Mouse (Mus musculus): ENCODE results near the gene Nodal. TPM values are rescaled to one million over a fixed set of nuclear protein-coding genes. Genes with fewer than 3 reads are reported as not detected.
"Not testable (repeated sequence)": the region's sequence is repeated elsewhere in the genome, so short reads cannot be mapped to it uniquely, and the experiment has no call there.

The Nodal gene
- polyA plus RNA-seq, 1 experiment from 2014 or later, result 0.12 TPM

- peak within 1 kb of the TSS; percentile 94 for H3K9ac ChIP-seq (replicated peaks; ENCODE audit: low read depth, low read length)
- 0% methylated on average over 36 of the region's 36 CpGs for WGBS
- no peaks in the 10 kb centered on the region for H3K36me3 ChIP-seq (ENCODE audit: control insufficient read depth, insufficient read depth, low read length)
- H3K9me3 ChIP-seq (ENCODE audit: control insufficient read depth, low read length), result no peaks in the 10 kb centered on the region
- H3K4me1 ChIP-seq (ENCODE audit: control insufficient read depth, insufficient read depth, low read length), result peaks cover 19% of the 10 kb centered on the region; the same call in 1 of the 2 replicates
- peak within 1 kb of the TSS; percentile 99 for H3K4me3 ChIP-seq (ENCODE audit: low read depth, low read length)
- no peaks in the 10 kb centered on the region for H3K27me3 ChIP-seq (ENCODE audit: control insufficient read depth, insufficient read depth, low read length)
- ATAC-seq (ENCODE audit: low read depth), result peak; percentile 98
- peak within 1 kb of the TSS; percentile 56 for H3K4me2 ChIP-seq (ENCODE audit: low read depth, low read length)
- H3K27ac ChIP-seq (ENCODE audit: low read depth, low read length), result peak within 1 kb of the TSS; percentile 86
Observed at GRCm38 (mm10) chr10:61452645-61453044, 34.9 kb downstream of the Nodal start, which contains the start of gene Eif4ebp2. TSS of gene Eif4ebp2 (minus strand) at chr10:61452661.

GRCm38 (mm10) chr10:61453171-61453570 lies 35.4 kb downstream of the Nodal start:
- not testable (repeated sequence) for ATAC-seq (ENCODE audit: low read depth); H3K36me3 ChIP-seq (ENCODE audit: control insufficient read depth, insufficient read depth, low read length); H3K9ac ChIP-seq (replicated peaks; ENCODE audit: low read depth, low read length); H3K9me3 ChIP-seq (ENCODE audit: control insufficient read depth, low read length); H3K4me3 ChIP-seq (ENCODE audit: low read depth, low read length); H3K27me3 ChIP-seq (ENCODE audit: control insufficient read depth, insufficient read depth, low read length); H3K27ac ChIP-seq (ENCODE audit: low read depth, low read length); H3K4me2 ChIP-seq (ENCODE audit: low read depth, low read length)
- 82% methylated on average over 3 of the region's 3 CpGs for WGBS
- H3K4me1 ChIP-seq (ENCODE audit: control insufficient read depth, insufficient read depth, low read length), result peaks cover 15% of the 10 kb centered on the region; the same call in 1 of the 2 replicates

DNA sequence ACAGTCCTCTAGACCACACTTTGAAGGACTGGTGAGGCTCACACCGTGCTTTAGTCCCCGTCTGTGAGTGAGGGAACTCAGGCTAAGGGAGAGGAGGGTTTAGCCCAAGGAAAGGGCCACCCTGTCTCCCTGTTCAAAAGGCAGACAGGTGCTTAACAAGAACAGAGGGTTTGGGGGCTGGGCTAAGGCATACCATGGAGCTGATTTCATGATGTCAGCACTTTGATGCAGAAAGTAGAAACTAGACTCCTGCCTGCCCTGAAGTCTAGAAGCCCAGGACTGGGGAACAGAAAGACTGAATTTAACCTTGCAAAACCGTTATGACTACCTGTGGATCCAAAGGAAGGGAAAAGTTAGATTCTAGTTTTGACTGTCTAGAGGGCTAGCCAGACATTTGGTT lies 39.4 kb downstream of the Nodal start:
- WGBS, result 57% methylated on average over 3 of the region's 3 CpGs
- no peaks in the 10 kb centered on the region for H3K4me1 ChIP-seq (ENCODE audit: control insufficient read depth, insufficient read depth, low read length)

DNA sequence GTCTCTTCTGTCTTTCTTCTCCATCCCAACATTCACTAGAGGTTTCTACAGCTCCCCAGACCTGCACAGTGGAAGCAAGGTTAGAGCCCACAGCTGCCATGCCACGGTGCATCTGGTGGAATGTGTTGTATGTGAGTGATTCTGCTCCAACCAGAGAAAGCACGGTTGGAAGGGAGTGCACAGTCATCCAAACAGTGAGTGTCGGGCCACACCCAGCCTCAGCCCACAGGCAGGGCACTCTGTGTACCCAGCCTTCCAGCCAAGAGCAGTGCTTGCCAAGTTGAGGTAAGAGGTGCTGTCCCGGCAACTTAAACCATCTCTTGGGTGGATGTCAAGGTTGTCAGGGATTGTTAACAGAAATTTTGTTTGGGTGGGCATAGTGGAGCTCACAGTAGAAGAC lies 47.2 kb downstream of the Nodal start:
- H3K4me2 ChIP-seq (ENCODE audit: low read depth, low read length), result no peak overlapping the region
- no peak for ATAC-seq (ENCODE audit: low read depth)
- H3K4me1 ChIP-seq (ENCODE audit: control insufficient read depth, insufficient read depth, low read length), result no peaks in the 10 kb centered on the region
- WGBS, result 85% methylated on average over 4 of the region's 4 CpGs
- H3K9me3 ChIP-seq (ENCODE audit: control insufficient read depth, low read length), result no peaks in the 10 kb centered on the region
- H3K27ac ChIP-seq (ENCODE audit: low read depth, low read length), result no peak overlapping the region
- H3K4me3 ChIP-seq (ENCODE audit: low read depth, low read length), result no peak overlapping the region
- H3K27me3 ChIP-seq (ENCODE audit: control insufficient read depth, insufficient read depth, low read length), result no peaks in the 10 kb centered on the region
- H3K36me3 ChIP-seq (ENCODE audit: control insufficient read depth, insufficient read depth, low read length), result no peaks in the 10 kb centered on the region
- H3K9ac ChIP-seq (replicated peaks; ENCODE audit: low read depth, low read length), result no peak overlapping the region

More for the DNA sequence above, 39.4 kb downstream of the Nodal start:
- no peak for ATAC-seq (ENCODE audit: low read depth)
- Histone ChIP-seq H3K4me3 (ENCODE audit: low read depth, low read length) (no peak overlapping the region), H3K27me3 (ENCODE audit: control insufficient read depth, insufficient read depth, low read length) (no peaks in the 10 kb centered on the region), H3K27ac (ENCODE audit: low read depth, low read length) (no peak overlapping the region), H3K9me3 (ENCODE audit: control insufficient read depth, low read length) (no peaks in the 10 kb centered on the region), H3K36me3 (ENCODE audit: control insufficient read depth, insufficient read depth, low read length) (no peaks in the 10 kb centered on the region), H3K9ac (replicated peaks; ENCODE audit: low read depth, low read length) (no peak overlapping the region), H3K4me2 (ENCODE audit: low read depth, low read length) (no peak overlapping the region)

- H3K4me2 ChIP-seq (ENCODE audit: low read depth, low read length), result no peak overlapping the region
- WGBS, result 71% methylated on average over 8 of the region's 8 CpGs
- no peak overlapping the region for H3K27ac ChIP-seq (ENCODE audit: low read depth, low read length)
- H3K27me3 ChIP-seq (ENCODE audit: control insufficient read depth, insufficient read depth, low read length), result no peaks in the 10 kb centered on the region
- H3K4me3 ChIP-seq (ENCODE audit: low read depth, low read length), result no peak overlapping the region
- no peaks in the 10 kb centered on the region for H3K36me3 ChIP-seq (ENCODE audit: control insufficient read depth, insufficient read depth, low read length)
- no peak overlapping the region for H3K9ac ChIP-seq (replicated peaks; ENCODE audit: low read depth, low read length)
- no peaks in the 10 kb centered on the region for H3K4me1 ChIP-seq (ENCODE audit: control insufficient read depth, insufficient read depth, low read length)
- no peak for ATAC-seq (ENCODE audit: low read depth)
- H3K9me3 ChIP-seq (ENCODE audit: control insufficient read depth, low read length), result no peaks in the 10 kb centered on the region
Observed at GRCm38 (mm10) chr10:61466242-61466641, 48.5 kb downstream of the Nodal start.

- no peak for ATAC-seq (ENCODE audit: low read depth)
- Histone ChIP-seq H3K4me2 (ENCODE audit: low read depth, low read length) (no peak overlapping the region), H3K9ac (replicated peaks; ENCODE audit: low read depth, low read length) (no peak overlapping the region)
Observed at GRCm38 (mm10) chr10:61466873-61467272, 49.1 kb downstream of the Nodal start.

GRCm38 (mm10) chr10:61468900-61469299 lies 51.1 kb downstream of the Nodal start:
- 60% methylated on average over 7 of the region's 7 CpGs for WGBS
- H3K4me3 ChIP-seq (ENCODE audit: low read depth, low read length), result no peak overlapping the region
- no peaks in the 10 kb centered on the region for H3K36me3 ChIP-seq (ENCODE audit: control insufficient read depth, insufficient read depth, low read length)
- H3K27ac ChIP-seq (ENCODE audit: low read depth, low read length), result no peak overlapping the region
- no peak for ATAC-seq (ENCODE audit: low read depth)
- no peaks in the 10 kb centered on the region for H3K9me3 ChIP-seq (ENCODE audit: control insufficient read depth, low read length)
- H3K27me3 ChIP-seq (ENCODE audit: control insufficient read depth, insufficient read depth, low read length), result no peaks in the 10 kb centered on the region
- no peak overlapping the region for H3K4me2 ChIP-seq (ENCODE audit: low read depth, low read length)
- H3K4me1 ChIP-seq (ENCODE audit: control insufficient read depth, insufficient read depth, low read length), result no peaks in the 10 kb centered on the region
- H3K9ac ChIP-seq (replicated peaks; ENCODE audit: low read depth, low read length), result no peak overlapping the region

More at GRCm38 (mm10) chr10:61466873-61467272, 49.1 kb downstream of the Nodal start:
- no peak overlapping the region for H3K4me3 ChIP-seq (ENCODE audit: low read depth, low read length)
- no peaks in the 10 kb centered on the region for H3K4me1 ChIP-seq (ENCODE audit: control insufficient read depth, insufficient read depth, low read length)
- no peaks in the 10 kb centered on the region for H3K9me3 ChIP-seq (ENCODE audit: control insufficient read depth, low read length)
- H3K36me3 ChIP-seq (ENCODE audit: control insufficient read depth, insufficient read depth, low read length), result no peaks in the 10 kb centered on the region
- H3K27ac ChIP-seq (ENCODE audit: low read depth, low read length), result no peak overlapping the region
- 26% methylated on average over 5 of the region's 5 CpGs for WGBS
- H3K27me3 ChIP-seq (ENCODE audit: control insufficient read depth, insufficient read depth, low read length), result no peaks in the 10 kb centered on the region

DNA sequence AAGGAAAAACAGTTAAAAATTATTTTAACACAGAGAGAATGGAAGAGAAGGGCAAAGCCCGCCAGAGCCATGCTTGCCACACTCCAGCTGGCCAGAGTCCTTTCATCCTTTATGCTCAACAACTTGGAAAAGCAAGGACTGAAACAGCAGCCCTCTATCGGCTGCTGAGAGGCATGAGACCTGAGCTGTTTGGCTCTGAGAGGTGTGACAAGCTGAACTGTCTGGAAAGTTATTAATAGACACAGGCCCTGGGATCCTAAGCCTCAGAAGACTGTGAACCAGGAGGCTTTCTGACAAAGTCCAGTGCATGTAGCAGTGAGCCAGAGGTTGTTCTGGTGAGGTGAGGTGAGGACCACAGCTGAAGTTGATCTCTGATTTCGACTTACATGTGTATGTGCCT lies 55.9 kb downstream of the Nodal start:
- H3K9me3 ChIP-seq (ENCODE audit: control insufficient read depth, low read length), result no peaks in the 10 kb centered on the region
- no peak for ATAC-seq (ENCODE audit: low read depth)
- H3K4me2 ChIP-seq (ENCODE audit: low read depth, low read length), result no peak overlapping the region

DNA sequence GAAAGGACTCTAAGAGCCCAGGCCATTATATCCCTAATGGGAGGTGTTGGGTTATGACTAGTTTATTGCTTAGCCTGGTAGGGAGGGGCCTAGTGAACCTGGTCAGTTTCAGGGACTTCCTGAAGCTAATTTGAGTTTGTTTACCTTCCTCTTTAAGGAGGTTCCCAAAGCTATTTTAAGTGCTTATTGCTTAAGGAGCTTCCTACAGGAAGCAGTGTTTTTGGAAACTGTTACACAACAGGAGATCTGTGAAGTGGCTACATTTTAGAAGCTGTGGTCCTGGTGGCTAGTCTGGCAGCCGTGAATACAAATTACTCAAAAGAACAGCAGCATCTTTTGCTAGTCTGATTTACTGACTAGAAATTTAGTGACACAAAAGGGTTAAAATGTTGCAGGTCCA lies 56.6 kb downstream of the Nodal start:
- H3K4me1 ChIP-seq (ENCODE audit: control insufficient read depth, insufficient read depth, low read length), result no peaks in the 10 kb centered on the region
- no peaks in the 10 kb centered on the region for H3K27me3 ChIP-seq (ENCODE audit: control insufficient read depth, insufficient read depth, low read length)
- no peaks in the 10 kb centered on the region for H3K9me3 ChIP-seq (ENCODE audit: control insufficient read depth, low read length)
- no peak overlapping the region for H3K9ac ChIP-seq (replicated peaks; ENCODE audit: low read depth, low read length)
- H3K36me3 ChIP-seq (ENCODE audit: control insufficient read depth, insufficient read depth, low read length), result no peaks in the 10 kb centered on the region
- 78% methylated on average over 1 of the region's 1 CpGs for WGBS
- no peak overlapping the region; the same call in 1 of the 2 replicates for H3K4me3 ChIP-seq (ENCODE audit: low read depth, low read length)
- ATAC-seq (ENCODE audit: low read depth), result no peak
- peak overlapping the region; percentile 71; the same call in 1 of the 2 replicates for H3K4me2 ChIP-seq (ENCODE audit: low read depth, low read length)
- no peak overlapping the region for H3K27ac ChIP-seq (ENCODE audit: low read depth, low read length)

More for the DNA sequence above, 55.9 kb downstream of the Nodal start:
- no peak overlapping the region for H3K9ac ChIP-seq (replicated peaks; ENCODE audit: low read depth, low read length)
- no peaks in the 10 kb centered on the region for H3K36me3 ChIP-seq (ENCODE audit: control insufficient read depth, insufficient read depth, low read length)
- 72% methylated on average over 3 of the region's 3 CpGs for WGBS
- no peak overlapping the region for H3K4me3 ChIP-seq (ENCODE audit: low read depth, low read length)
- H3K27ac ChIP-seq (ENCODE audit: low read depth, low read length), result no peak overlapping the region
- no peaks in the 10 kb centered on the region for H3K27me3 ChIP-seq (ENCODE audit: control insufficient read depth, insufficient read depth, low read length)
- no peaks in the 10 kb centered on the region for H3K4me1 ChIP-seq (ENCODE audit: control insufficient read depth, insufficient read depth, low read length)

Measured in neural tube, embryonic 14.5 days (tissue).